Mouse (Mus musculus) macrophage (primary cell): ENCODE results near the gene Bgn. TPM values are rescaled to one million over a fixed set of nuclear protein-coding genes. Genes with fewer than 3 reads are reported as not detected.
"Not testable (repeated sequence)": the region's sequence is repeated elsewhere in the genome, so short reads cannot be mapped to it uniquely, and the experiment has no call there.

Experiments
- H3K27ac ChIP-seq: fragments of 350-480 bp; formaldehyde crosslinking; 2 replicates; pipeline ENCODE4 v1.9.0; 2021
- H3K36me3 ChIP-seq: fragments of 350-480 bp; formaldehyde crosslinking; 2 replicates; pipeline ENCODE4 v1.9.0; 2021; ENCODE audit errors: inconsistent target
- H3K4me3 ChIP-seq: fragments of 350-480 bp; formaldehyde crosslinking; 2 replicates; pipeline ENCODE4 v1.9.0; 2021; ENCODE audit errors: inconsistent target
- H3K79me2 ChIP-seq: fragments of 350-480 bp; formaldehyde crosslinking; 2 replicates; pipeline ENCODE4 v1.9.0; 2021; ENCODE audit errors: inconsistent target
- WGBS: methylation state at CpG from one replicate; pipeline ENCODE4 v1.1.7; 2026; ENCODE audit warnings: inconsistent platforms; ENCODE audit not compliant: missing documents; 5-methylcytosine and 5-hydroxymethylcytosine counted together
- polyA plus RNA-seq: library from polyadenylated mRNA; stranded (reverse); fragments of 250-400 nt; gene quantifications from 3 replicates; pipeline ENCODE4 v1.2.4, GENCODE M21; 2018; ENCODE audit warnings: inconsistent platforms

The Bgn gene
- polyA plus RNA-seq, 1 experiment from 2014 or later, result 0.98 TPM

GRCm38 (mm10) chrX:73477500-73477899, 5.9 kb upstream of the Bgn start:
- Histone ChIP-seq H3K4me3 (no peak overlapping the region), H3K36me3 (no peaks in the 10 kb centered on the region), H3K27ac (no peak overlapping the region), H3K79me2 (no peaks in the 10 kb centered on the region)
- WGBS, result 90% methylated on average over 2 of the region's 2 CpGs

- no peak overlapping the region for H3K27ac ChIP-seq
- no peak overlapping the region for H3K4me3 ChIP-seq
Measured at GRCm38 (mm10) chrX:73479656-73480055, 3.7 kb upstream of the Bgn start.

GRCm38 (mm10) chrX:73480334-73480733, 3.1 kb upstream of the Bgn start:
- H3K79me2 ChIP-seq, result no peaks in the 10 kb centered on the region
- H3K36me3 ChIP-seq, result no peaks in the 10 kb centered on the region
- no peak overlapping the region for H3K4me3 ChIP-seq
- H3K27ac ChIP-seq, result no peak overlapping the region
- 90% methylated on average over 1 of the region's 2 CpGs for WGBS

More at GRCm38 (mm10) chrX:73479656-73480055, 3.7 kb upstream of the Bgn start:
- Histone ChIP-seq H3K36me3 (no peaks in the 10 kb centered on the region), H3K79me2 (no peaks in the 10 kb centered on the region)

- 27% methylated on average over 3 of the region's 4 CpGs for WGBS
- Histone ChIP-seq H3K79me2 (no peaks in the 10 kb centered on the region), H3K4me3 (no peak overlapping the region), H3K36me3 (no peaks in the 10 kb centered on the region), H3K27ac (no peak overlapping the region)
Measured at GRCm38 (mm10) chrX:73482643-73483483, 539 bp upstream of the Bgn start.

GRCm38 (mm10) chrX:73484076-73484475, 674 bp downstream of the Bgn start:
- H3K36me3 ChIP-seq, result no peaks in the 10 kb centered on the region
- no peaks in the 10 kb centered on the region for H3K79me2 ChIP-seq
- H3K27ac ChIP-seq, result no peak overlapping the region
- H3K4me3 ChIP-seq, result no peak overlapping the region
- 88% methylated on average over 1 of the region's 1 CpGs for WGBS

GRCm38 (mm10) chrX:73484870-73485269, 1.5 kb downstream of the Bgn start:
- no peaks in the 10 kb centered on the region for H3K79me2 ChIP-seq
- no peak overlapping the region for H3K27ac ChIP-seq
- H3K4me3 ChIP-seq, result no peak overlapping the region
- H3K36me3 ChIP-seq, result no peaks in the 10 kb centered on the region
- 83% methylated on average over 4 of the region's 4 CpGs for WGBS

GRCm38 (mm10) chrX:73486920-73487319, 3.5 kb downstream of the Bgn start:
- Histone ChIP-seq H3K4me3 (no peak overlapping the region), H3K27ac (no peak overlapping the region), H3K79me2 (no peaks in the 10 kb centered on the region), H3K36me3 (no peaks in the 10 kb centered on the region)
- WGBS, result 72% methylated on average over 4 of the region's 5 CpGs

GRCm38 (mm10) chrX:73490186-73490585, 6.8 kb downstream of the Bgn start:
- Histone ChIP-seq H3K4me3 (no peak overlapping the region), H3K36me3 (no peaks in the 10 kb centered on the region), H3K27ac (no peak overlapping the region), H3K79me2 (no peaks in the 10 kb centered on the region)
- 79% methylated on average over 3 of the region's 4 CpGs for WGBS

- 79% methylated on average over 3 of the region's 3 CpGs for WGBS
- Histone ChIP-seq H3K27ac (no peak overlapping the region), H3K79me2 (no peaks in the 10 kb centered on the region), H3K36me3 (no peaks in the 10 kb centered on the region), H3K4me3 (no peak overlapping the region)
Measured at GRCm38 (mm10) chrX:73490804-73491203, 7.4 kb downstream of the Bgn start.

GRCm38 (mm10) chrX:73493567-73493966, 10.2 kb downstream of the Bgn start:
- WGBS, result 0% methylated on average over 1 of the region's 2 CpGs
- H3K36me3 ChIP-seq, H3K27ac ChIP-seq, H3K79me2 ChIP-seq, H3K4me3 ChIP-seq: not testable (repeated sequence)

- H3K4me3 ChIP-seq, result no peak overlapping the region
- 87% methylated on average over 4 of the region's 4 CpGs for WGBS
- H3K36me3 ChIP-seq, result no peaks in the 10 kb centered on the region
- H3K27ac ChIP-seq, result no peak overlapping the region
- H3K79me2 ChIP-seq, result no peaks in the 10 kb centered on the region
Measured at GRCm38 (mm10) chrX:73496746-73497145, 13.3 kb downstream of the Bgn start.

GRCm38 (mm10) chrX:73505130-73505735, 21.8 kb downstream of the Bgn start:
- Histone ChIP-seq H3K79me2 (no peaks in the 10 kb centered on the region), H3K36me3 (no peaks in the 10 kb centered on the region), H3K4me3 (no peak overlapping the region), H3K27ac (no peak overlapping the region)
- 74% methylated on average over 5 of the region's 5 CpGs for WGBS

- no peaks in the 10 kb centered on the region for H3K36me3 ChIP-seq
- H3K27ac ChIP-seq, result no peak overlapping the region
- WGBS, result 100% methylated on average over 3 of the region's 4 CpGs
- H3K4me3 ChIP-seq, result no peak overlapping the region
- no peaks in the 10 kb centered on the region for H3K79me2 ChIP-seq
Measured at GRCm38 (mm10) chrX:73506577-73506976, 23.2 kb downstream of the Bgn start.

GRCm38 (mm10) chrX:73509209-73509608, 25.8 kb downstream of the Bgn start:
- H3K27ac ChIP-seq, result no peak overlapping the region
- H3K79me2 ChIP-seq, result no peaks in the 10 kb centered on the region
- WGBS, result 86% methylated on average over 3 of the region's 3 CpGs
- H3K36me3 ChIP-seq, result no peaks in the 10 kb centered on the region
- no peak overlapping the region for H3K4me3 ChIP-seq

- H3K27ac ChIP-seq, result no peak overlapping the region
- no peak overlapping the region for H3K4me3 ChIP-seq
- H3K36me3 ChIP-seq, result no peaks in the 10 kb centered on the region
- H3K79me2 ChIP-seq, result no peaks in the 10 kb centered on the region
- WGBS, result 60% methylated on average over 3 of the region's 3 CpGs
Measured at GRCm38 (mm10) chrX:73512904-73513303, 29.5 kb downstream of the Bgn start.
